Mouse (Mus musculus) G1E (cell line): Measurements from ENCODE around the gene Slc39a1.

Experiments
- CTCF ChIP-seq: IDR thresholded peaks from 2 replicates; pipeline ENCODE4 v1.5.1; 2012; ENCODE audit warnings: low read depth, low read length, inconsistent platforms, mixed read lengths
- GATA1 ChIP-seq: IDR thresholded peaks from 2 replicates; pipeline ENCODE4 v1.6.1; 2012; ENCODE audit warnings: borderline replicate concordance, low read length, inconsistent platforms, mixed read lengths

DNA sequence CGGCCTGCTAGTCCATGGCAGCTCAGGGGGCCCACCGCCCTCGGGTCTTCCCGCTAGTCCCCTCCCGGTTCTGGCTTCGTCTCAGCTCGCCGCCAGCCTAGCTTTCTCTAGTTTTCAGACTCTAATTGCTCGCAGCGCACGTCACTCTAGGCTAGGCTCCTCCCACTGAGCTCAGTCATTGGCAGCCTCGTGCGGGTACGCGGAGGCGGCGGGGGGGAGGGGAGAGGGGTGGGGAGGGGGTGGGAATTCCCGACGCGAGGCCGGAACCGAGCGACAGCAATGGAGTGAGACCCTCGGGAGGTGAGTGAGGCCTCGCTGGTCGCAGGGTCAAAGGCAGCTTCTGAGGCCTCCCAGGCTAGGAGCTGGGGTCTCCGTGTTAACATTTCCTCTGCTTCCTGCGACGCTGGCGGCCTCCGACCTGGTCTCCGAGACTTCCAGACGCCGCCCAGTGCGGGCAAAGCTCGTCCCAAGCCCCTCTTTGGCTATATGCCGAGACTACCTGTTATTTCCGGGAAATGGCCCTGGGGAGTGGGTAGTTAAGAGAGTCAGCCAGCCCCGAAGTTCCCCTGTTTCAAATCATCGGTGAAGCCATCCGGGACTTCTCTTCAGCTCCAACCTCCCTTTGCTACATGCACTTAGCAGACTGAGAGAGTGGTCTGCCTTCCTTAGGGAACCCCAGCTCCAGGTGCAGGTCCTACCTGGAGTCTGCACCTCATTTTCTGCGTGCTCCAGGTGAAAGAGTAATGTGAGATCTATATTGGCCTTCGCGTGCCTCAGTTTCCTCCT lies at the start of gene Slc39a1:
- TF ChIP-seq CTCF (no peak), GATA1 (no peak)
